Mouse (Mus musculus): Measurements from ENCODE around the gene Ptms.

- TF ChIP-seq CTCF (conservative IDR thresholded peaks at IDR 0.05; ENCODE audit: insufficient read depth, insufficient read length, low read depth, low read length) (no peak), POLR2A (IDR thresholded peaks at IDR 0.05; ENCODE audit: low read depth, low read length) (no peak)
These were observed 54.0 kb downstream of the Ptms start for GRCm38 (mm10) chr6:124865766-124866362.
